Mouse (Mus musculus): Measurements from ENCODE around the gene Ryr1.

GRCm38 (mm10) chr7:28992997-28993396 is 132.0 kb downstream of the Ryr1 start:
- TF ChIP-seq CTCF (IDR thresholded peaks at IDR 0.05; ENCODE audit: control insufficient read depth, insufficient read depth, insufficient replicate concordance, low read depth, low read length), result no peak
- no peak for TF ChIP-seq POLR2A (IDR thresholded peaks at IDR 0.05; ENCODE audit: control insufficient read depth, low read depth, low read length)
